Mouse (Mus musculus): Measurements from ENCODE around the gene Bcar3. TPM values are rescaled to one million over a fixed set of nuclear protein-coding genes. Genes with fewer than 3 reads are reported as not detected.

Bcar3 gene
- polyA plus RNA-seq, 1 experiment, result 26.3 TPM

DNA sequence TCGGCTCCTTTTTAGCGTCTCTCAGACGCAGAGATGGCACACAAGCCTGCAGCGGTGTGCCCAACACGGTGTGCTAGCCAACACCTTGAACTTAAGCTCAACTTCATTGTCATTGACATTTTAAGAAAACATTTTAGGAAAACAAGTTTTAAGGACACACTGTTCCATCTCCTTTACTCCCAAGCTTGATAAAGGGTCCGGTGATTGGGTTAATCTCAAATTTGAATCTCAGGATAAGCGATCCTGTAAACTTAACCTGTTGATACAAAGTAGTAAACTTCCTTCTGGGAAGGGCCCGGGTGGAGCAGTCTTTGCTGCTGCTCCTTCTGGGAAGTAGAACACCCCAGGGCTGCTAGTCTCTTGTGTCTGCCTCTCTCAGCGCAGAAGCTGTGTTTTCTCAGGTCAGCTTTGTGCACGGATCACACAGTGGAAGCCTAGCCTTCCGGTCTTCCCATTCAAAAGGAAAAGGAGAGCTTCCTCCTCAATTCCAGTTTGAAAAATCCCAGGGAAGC is 179.6 kb downstream of the Bcar3 start:
- Histone ChIP-seq H3K4me1 (ENCODE audit: control insufficient read depth, insufficient read depth, low read length) (peaks cover 13% of the 10 kb centered on the region), H3K9ac (ENCODE audit: low read depth, poor library complexity, severe bottlenecking) (no peak overlapping the region), H3K36me3 (ENCODE audit: control insufficient read depth, insufficient read depth, low read length, poor library complexity, severe bottlenecking) (no peaks in the 10 kb centered on the region), H3K27me3 (ENCODE audit: control insufficient read depth, insufficient read depth, low read length, poor library complexity, severe bottlenecking) (no peaks in the 10 kb centered on the region), H3K27ac (ENCODE audit: insufficient read depth, low read length) (peak overlapping the region; percentile 45), H3K9me3 (replicated peaks; ENCODE audit: control insufficient read depth, insufficient read depth, low read length, poor library complexity, severe bottlenecking) (no peaks in the 10 kb centered on the region), H3K4me3 (ENCODE audit: low read depth, low read length) (no peak overlapping the region)
- TF ChIP-seq EP300 (IDR thresholded peaks at IDR 0.05; ENCODE audit: insufficient read depth, low read depth, low read length), result no peak
- no peak for TF ChIP-seq POLR2A (IDR thresholded peaks at IDR 0.05; ENCODE audit: insufficient read depth, low read length)
- TF ChIP-seq CTCF (IDR thresholded peaks at IDR 0.05; ENCODE audit: low read depth, low read length), result no peak

DNA sequence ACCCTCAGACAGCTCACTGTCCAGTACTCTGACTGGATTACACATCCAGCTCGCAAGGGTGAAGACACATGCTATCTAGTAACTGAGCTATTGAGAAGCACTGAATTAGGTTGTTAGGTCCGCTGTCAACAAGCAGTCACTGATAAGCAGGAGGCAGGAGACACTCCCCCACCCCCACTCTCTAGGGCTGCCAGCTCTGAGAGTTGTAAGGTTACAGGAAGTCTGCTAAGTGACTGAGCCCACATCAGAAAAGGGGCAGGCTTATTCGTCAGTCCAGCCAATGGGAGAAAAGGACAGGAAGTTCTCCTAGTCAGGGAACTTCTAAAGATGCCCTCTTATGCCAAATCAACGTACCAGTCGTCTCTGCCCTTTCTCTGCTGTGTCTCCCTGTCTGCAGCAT is 180.1 kb downstream of the Bcar3 start:
- H3K9me3 ChIP-seq (replicated peaks; ENCODE audit: control insufficient read depth, insufficient read depth, low read length, poor library complexity, severe bottlenecking), result no peaks in the 10 kb centered on the region
- H3K27ac ChIP-seq (ENCODE audit: insufficient read depth, low read length), result peak overlapping the region; percentile 45
- no peaks in the 10 kb centered on the region for H3K27me3 ChIP-seq (ENCODE audit: control insufficient read depth, insufficient read depth, low read length, poor library complexity, severe bottlenecking)
- peaks cover 13% of the 10 kb centered on the region for H3K4me1 ChIP-seq (ENCODE audit: control insufficient read depth, insufficient read depth, low read length)
- TF ChIP-seq CTCF (IDR thresholded peaks at IDR 0.05; ENCODE audit: low read depth, low read length) (no peak), EP300 (IDR thresholded peaks at IDR 0.05; ENCODE audit: insufficient read depth, low read depth, low read length) (no peak), POLR2A (IDR thresholded peaks at IDR 0.05; ENCODE audit: insufficient read depth, low read length) (no peak)
- no peaks in the 10 kb centered on the region for H3K36me3 ChIP-seq (ENCODE audit: control insufficient read depth, insufficient read depth, low read length, poor library complexity, severe bottlenecking)
- no peak overlapping the region for H3K4me3 ChIP-seq (ENCODE audit: low read depth, low read length)
- H3K9ac ChIP-seq (ENCODE audit: low read depth, poor library complexity, severe bottlenecking), result no peak overlapping the region

DNA sequence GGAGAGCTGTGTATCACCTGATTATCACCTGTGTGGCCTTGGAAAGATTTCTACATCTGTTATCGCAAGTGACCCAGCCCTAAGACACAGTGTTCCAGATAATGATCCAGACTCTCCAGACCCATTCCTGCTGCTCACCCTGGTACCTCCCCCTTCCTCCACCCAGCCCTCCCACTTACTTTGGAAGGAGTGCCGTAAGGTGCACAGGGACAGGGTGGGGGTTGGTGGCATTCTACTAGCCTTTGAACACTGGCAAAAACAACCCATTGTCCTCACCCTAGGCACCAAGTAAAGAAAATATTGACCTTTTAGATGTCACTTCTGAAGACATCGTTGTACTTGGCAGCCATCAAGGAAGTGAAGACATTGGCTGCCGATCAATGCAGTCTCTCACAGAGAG is 180.9 kb downstream of the Bcar3 start:
- TF ChIP-seq POLR2A (IDR thresholded peaks at IDR 0.05; ENCODE audit: insufficient read depth, low read length) (no peak), EP300 (IDR thresholded peaks at IDR 0.05; ENCODE audit: insufficient read depth, low read depth, low read length) (no peak), CTCF (IDR thresholded peaks at IDR 0.05; ENCODE audit: low read depth, low read length) (no peak)
- H3K9me3 ChIP-seq (replicated peaks; ENCODE audit: control insufficient read depth, insufficient read depth, low read length, poor library complexity, severe bottlenecking), result no peaks in the 10 kb centered on the region
- no peak overlapping the region for H3K9ac ChIP-seq (ENCODE audit: low read depth, poor library complexity, severe bottlenecking)
- H3K27me3 ChIP-seq (ENCODE audit: control insufficient read depth, insufficient read depth, low read length, poor library complexity, severe bottlenecking), result no peaks in the 10 kb centered on the region
- H3K36me3 ChIP-seq (ENCODE audit: control insufficient read depth, insufficient read depth, low read length, poor library complexity, severe bottlenecking), result no peaks in the 10 kb centered on the region
- H3K27ac ChIP-seq (ENCODE audit: insufficient read depth, low read length), result no peak overlapping the region
- no peak overlapping the region for H3K4me3 ChIP-seq (ENCODE audit: low read depth, low read length)
- H3K4me1 ChIP-seq (ENCODE audit: control insufficient read depth, insufficient read depth, low read length), result peaks cover 13% of the 10 kb centered on the region

DNA sequence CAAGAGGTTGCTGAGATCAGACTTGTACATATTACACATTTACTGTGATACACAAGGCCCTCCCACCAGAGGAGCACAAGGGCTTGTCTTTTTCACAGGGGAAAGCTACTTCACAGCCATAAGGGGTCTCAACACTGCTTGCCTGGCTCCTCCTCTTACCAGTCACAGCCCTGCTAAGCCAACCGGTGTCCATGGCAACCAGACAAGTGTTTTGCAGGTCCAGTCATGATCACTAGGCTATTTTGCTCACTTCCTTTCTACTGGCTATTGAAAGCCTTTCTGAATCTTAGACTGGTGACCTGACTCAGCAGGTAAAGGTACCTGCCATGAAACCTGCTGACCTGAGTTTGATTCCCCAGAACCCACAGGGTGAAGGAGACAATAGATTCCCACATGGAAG is 181.8 kb downstream of the Bcar3 start:
- no peaks in the 10 kb centered on the region for H3K36me3 ChIP-seq (ENCODE audit: control insufficient read depth, insufficient read depth, low read length, poor library complexity, severe bottlenecking)
- H3K9me3 ChIP-seq (replicated peaks; ENCODE audit: control insufficient read depth, insufficient read depth, low read length, poor library complexity, severe bottlenecking), result no peaks in the 10 kb centered on the region
- no peak overlapping the region for H3K4me3 ChIP-seq (ENCODE audit: low read depth, low read length)
- no peak overlapping the region for H3K27ac ChIP-seq (ENCODE audit: insufficient read depth, low read length)
- no peaks in the 10 kb centered on the region for H3K27me3 ChIP-seq (ENCODE audit: control insufficient read depth, insufficient read depth, low read length, poor library complexity, severe bottlenecking)
- H3K9ac ChIP-seq (ENCODE audit: low read depth, poor library complexity, severe bottlenecking), result no peak overlapping the region
- TF ChIP-seq POLR2A (IDR thresholded peaks at IDR 0.05; ENCODE audit: insufficient read depth, low read length) (no peak), EP300 (IDR thresholded peaks at IDR 0.05; ENCODE audit: insufficient read depth, low read depth, low read length) (no peak), CTCF (IDR thresholded peaks at IDR 0.05; ENCODE audit: low read depth, low read length) (no peak)
- peaks cover 13% of the 10 kb centered on the region for H3K4me1 ChIP-seq (ENCODE audit: control insufficient read depth, insufficient read depth, low read length)

DNA sequence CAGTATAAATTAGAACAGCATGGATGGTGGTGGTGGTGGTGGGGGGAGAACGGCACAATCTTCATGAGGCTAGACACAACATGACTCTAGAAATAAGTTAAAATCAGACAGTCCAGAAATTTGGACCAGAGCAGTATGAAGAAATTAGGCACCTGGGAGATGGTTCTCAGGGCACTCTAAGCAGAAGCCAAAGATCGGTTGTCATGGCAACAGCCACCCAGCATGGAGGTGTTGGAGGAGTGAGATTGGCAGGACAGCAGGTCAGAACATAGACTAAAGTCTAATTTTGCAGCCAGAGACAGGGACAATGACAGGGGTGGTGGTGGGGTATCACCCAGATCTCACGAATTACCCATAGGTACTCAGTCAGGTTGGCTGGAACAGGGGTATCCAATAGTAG is 182.7 kb downstream of the Bcar3 start:
- Histone ChIP-seq H3K4me1 (ENCODE audit: control insufficient read depth, insufficient read depth, low read length) (peaks cover 13% of the 10 kb centered on the region), H3K9me3 (replicated peaks; ENCODE audit: control insufficient read depth, insufficient read depth, low read length, poor library complexity, severe bottlenecking) (no peaks in the 10 kb centered on the region), H3K36me3 (ENCODE audit: control insufficient read depth, insufficient read depth, low read length, poor library complexity, severe bottlenecking) (no peaks in the 10 kb centered on the region), H3K27ac (ENCODE audit: insufficient read depth, low read length) (no peak overlapping the region), H3K9ac (ENCODE audit: low read depth, poor library complexity, severe bottlenecking) (no peak overlapping the region), H3K27me3 (ENCODE audit: control insufficient read depth, insufficient read depth, low read length, poor library complexity, severe bottlenecking) (no peaks in the 10 kb centered on the region), H3K4me3 (ENCODE audit: low read depth, low read length) (no peak overlapping the region)
- TF ChIP-seq POLR2A (IDR thresholded peaks at IDR 0.05; ENCODE audit: insufficient read depth, low read length) (no peak), EP300 (IDR thresholded peaks at IDR 0.05; ENCODE audit: insufficient read depth, low read depth, low read length) (no peak), CTCF (IDR thresholded peaks at IDR 0.05; ENCODE audit: low read depth, low read length) (no peak)

DNA sequence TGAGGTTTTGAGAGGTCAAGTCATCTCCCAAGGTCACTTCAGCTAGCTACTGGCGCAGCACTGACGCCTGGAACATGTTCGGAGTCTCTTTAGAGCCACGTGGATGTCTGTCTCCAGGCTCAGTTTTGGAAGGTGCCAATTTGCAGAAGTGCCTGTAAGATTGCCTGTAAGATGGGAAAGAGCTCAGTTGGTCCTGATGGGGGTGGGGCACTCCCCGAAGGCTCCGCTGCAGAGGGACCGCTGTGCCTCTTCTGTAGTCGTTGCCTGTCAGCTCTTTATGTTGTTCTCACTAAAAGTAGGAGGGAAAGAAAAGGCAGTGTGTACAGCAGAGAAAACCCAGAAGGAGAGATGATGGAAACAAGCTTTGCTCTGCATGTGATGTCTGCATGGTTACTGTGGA is 183.6 kb downstream of the Bcar3 start:
- no peak for TF ChIP-seq POLR2A (IDR thresholded peaks at IDR 0.05; ENCODE audit: insufficient read depth, low read length)
- TF ChIP-seq EP300 (IDR thresholded peaks at IDR 0.05; ENCODE audit: insufficient read depth, low read depth, low read length), result no peak
- TF ChIP-seq CTCF (IDR thresholded peaks at IDR 0.05; ENCODE audit: low read depth, low read length), result no peak
- Histone ChIP-seq H3K9ac (ENCODE audit: low read depth, poor library complexity, severe bottlenecking) (no peak overlapping the region), H3K9me3 (replicated peaks; ENCODE audit: control insufficient read depth, insufficient read depth, low read length, poor library complexity, severe bottlenecking) (no peaks in the 10 kb centered on the region), H3K4me3 (ENCODE audit: low read depth, low read length) (no peak overlapping the region), H3K27ac (ENCODE audit: insufficient read depth, low read length) (no peak overlapping the region), H3K27me3 (ENCODE audit: control insufficient read depth, insufficient read depth, low read length, poor library complexity, severe bottlenecking) (no peaks in the 10 kb centered on the region), H3K4me1 (ENCODE audit: control insufficient read depth, insufficient read depth, low read length) (peaks cover 13% of the 10 kb centered on the region), H3K36me3 (ENCODE audit: control insufficient read depth, insufficient read depth, low read length, poor library complexity, severe bottlenecking) (no peaks in the 10 kb centered on the region)
